Mouse (Mus musculus): ENCODE measurements around the gene Timp3. TPM values are rescaled to one million over a fixed set of nuclear protein-coding genes. Genes with fewer than 3 reads are reported as not detected.

Timp3 gene
- total RNA-seq, 1 experiment from 2014 or later = 0.12 TPM

- ATAC-seq (ENCODE audit: extremely low read depth, insufficient number of reproducible peaks, low FRiP score, poor library complexity, severe bottlenecking) = no peak
Measured at GRCm38 (mm10) chr10:86295454-86296098, 4.6 kb upstream of the Timp3 start.

DNA sequence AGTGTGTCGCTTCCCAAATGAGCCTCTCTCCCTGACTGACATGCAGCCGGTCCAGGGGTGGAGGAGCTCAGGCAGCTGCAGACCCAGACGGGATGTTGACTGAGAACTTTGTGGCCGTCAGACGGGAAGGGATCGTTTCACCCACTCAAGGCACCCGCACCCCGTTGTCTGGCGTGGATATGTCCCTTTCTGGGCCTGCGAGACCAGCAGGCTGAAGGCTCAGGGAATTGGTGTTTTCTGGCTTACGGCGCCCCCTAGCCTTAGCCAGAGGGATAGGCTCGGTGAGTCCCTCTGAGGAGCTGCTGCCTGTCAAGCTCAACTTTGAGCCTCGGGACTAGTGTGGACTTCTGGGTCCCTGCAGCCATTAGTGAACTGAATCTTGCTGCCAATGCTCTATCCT is 4.1 kb upstream of the Timp3 start:
- no peak for ATAC-seq (ENCODE audit: extremely low read depth, insufficient number of reproducible peaks, low FRiP score, poor library complexity, severe bottlenecking)

DNA sequence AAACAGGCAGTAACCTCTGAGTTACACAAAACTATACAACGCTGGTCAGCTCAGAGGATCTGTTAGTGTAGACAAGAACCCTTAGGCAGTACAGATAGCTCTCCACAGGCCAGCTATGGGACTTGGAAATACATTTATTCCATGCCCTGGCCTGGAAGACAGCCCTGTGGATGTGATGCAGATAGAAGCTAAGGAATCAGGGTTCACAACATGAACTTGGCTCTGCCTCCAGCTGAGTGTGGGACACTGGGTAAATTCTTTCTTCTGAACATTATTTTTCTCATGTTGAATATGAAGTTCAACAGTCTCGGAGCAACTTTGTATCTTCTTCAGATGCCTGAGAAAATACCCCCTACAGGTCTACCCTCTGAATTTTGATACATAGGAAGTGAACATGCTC is 2.9 kb upstream of the Timp3 start:
- no peak for ATAC-seq (ENCODE audit: extremely low read depth, insufficient number of reproducible peaks, low FRiP score, poor library complexity, severe bottlenecking)

GRCm38 (mm10) chr10:86298326-86298725 is 1.8 kb upstream of the Timp3 start:
- ATAC-seq (ENCODE audit: extremely low read depth, insufficient number of reproducible peaks, low FRiP score, poor library complexity, severe bottlenecking) = no peak

DNA sequence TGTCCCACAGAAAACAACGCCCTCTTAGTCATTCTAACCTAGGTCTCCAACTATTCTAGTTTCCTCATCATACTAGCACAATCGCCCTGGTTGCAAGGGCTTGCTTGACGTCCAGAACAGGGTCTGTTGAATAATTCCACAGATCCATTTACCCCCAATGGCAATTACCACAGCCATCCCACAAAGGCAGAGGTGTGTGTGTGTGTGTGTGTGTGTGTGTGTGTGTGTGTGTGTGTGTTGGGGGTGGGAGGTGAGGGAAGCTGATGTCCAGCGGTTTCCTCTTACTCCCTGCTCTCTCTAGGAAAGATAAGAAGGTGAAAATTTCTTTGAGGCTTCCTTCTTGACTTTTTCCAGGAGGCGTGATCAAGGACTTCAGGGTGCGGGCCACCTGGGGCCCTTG is 377 bp upstream of the Timp3 start:
- no peak for ATAC-seq (ENCODE audit: extremely low read depth, insufficient number of reproducible peaks, low FRiP score, poor library complexity, severe bottlenecking)

GRCm38 (mm10) chr10:86301117-86301490 is 932 bp downstream of the Timp3 start:
- ATAC-seq (ENCODE audit: extremely low read depth, insufficient number of reproducible peaks, low FRiP score, poor library complexity, severe bottlenecking) = no peak

DNA sequence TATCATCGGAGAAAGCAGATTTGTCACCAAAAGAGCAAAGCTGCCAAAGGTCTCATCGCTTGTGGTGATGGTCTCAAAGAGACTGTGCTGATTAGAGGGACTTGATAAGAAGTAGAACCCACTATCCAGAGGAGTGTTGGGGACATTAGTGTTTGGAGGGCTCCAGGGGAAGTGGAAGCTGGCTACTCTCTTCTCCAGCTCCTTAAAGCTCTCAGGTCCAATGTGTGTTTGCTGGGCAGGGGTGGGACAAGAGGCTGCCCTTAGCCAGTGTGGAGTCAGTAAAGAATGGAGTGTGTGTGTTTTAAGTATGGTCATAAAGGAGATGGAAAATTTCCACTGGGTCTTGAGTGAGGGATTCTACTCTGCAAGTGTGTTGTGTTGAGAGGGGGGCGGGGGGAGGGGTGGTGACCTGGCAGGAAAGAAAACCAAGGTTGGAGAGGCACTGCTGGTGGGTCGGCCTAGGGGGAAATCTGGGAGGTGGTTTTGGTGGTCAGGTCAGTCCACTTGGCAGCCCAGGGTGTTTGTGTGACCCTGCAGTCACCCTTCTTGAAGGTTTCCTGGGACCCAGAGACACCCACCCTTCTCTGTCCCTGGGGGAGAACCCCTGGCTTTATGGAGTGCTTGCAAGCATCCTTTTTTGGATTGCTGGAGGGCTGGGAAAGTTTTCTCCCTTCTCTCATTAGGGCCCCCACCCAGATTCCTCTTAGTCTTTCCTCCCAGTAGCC is 1.6 kb downstream of the Timp3 start:
- ATAC-seq (ENCODE audit: extremely low read depth, insufficient number of reproducible peaks, low FRiP score, poor library complexity, severe bottlenecking) = no peak

- no peak for ATAC-seq (ENCODE audit: extremely low read depth, insufficient number of reproducible peaks, low FRiP score, poor library complexity, severe bottlenecking)
Measured at GRCm38 (mm10) chr10:86302318-86302648, 2.1 kb downstream of the Timp3 start.

DNA sequence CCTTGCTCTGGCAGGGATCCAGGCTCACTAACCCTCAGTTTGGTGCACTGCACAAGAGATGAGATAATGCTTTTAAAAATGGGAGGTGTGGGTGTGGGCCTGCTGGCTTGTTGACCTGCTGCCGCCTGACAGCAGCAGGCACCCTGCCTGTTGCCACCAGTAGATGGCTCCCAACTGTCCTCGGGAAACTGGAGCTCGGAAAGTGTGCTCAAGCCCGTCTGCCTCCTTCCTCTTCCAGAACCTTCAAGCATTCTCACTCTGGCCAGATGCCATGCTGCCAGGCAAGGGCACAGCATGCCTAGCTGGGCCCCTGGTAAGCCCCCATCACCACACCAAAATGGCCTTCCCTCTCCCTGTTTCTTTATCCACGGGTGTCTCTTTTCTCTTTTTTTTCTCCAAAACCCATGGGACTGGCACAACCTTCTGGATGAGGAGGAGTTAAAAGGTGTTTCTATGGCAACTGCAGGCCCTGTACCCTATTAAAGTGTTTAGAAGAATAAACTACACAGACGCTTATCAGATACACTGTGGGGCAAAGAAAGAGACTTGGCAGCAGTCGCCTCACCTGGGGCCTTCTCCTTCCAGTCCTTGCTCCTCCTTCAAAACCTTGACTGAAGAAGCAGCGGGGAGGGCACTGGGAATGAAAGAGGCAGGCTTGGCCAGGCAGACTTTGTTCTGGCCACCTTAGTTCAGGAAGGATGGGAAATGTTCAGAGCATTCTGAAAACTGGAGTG is 2.8 kb downstream of the Timp3 start:
- ATAC-seq (ENCODE audit: extremely low read depth, insufficient number of reproducible peaks, low FRiP score, poor library complexity, severe bottlenecking) = no peak

DNA sequence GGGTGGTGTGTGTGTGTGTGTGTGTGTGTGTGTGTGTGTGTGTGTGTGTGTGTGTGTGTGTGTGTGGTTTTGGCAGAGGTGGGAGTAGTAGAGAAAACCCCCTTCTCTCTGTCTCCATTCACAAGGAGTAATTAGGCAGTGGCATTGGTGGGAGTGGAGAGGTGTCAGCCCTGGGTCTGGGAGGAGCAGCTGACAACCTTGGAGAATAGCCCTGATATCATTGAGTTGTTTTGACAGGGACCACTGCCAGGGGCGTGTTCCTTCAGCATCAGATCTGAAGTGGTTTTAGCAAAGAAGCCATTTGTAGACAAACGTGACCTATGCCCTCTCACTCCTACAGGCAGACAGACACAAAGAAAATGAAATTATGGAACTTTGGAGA is 3.3 kb downstream of the Timp3 start:
- no peak for ATAC-seq (ENCODE audit: extremely low read depth, insufficient number of reproducible peaks, low FRiP score, poor library complexity, severe bottlenecking)

- no peak for ATAC-seq (ENCODE audit: extremely low read depth, insufficient number of reproducible peaks, low FRiP score, poor library complexity, severe bottlenecking)
Measured at GRCm38 (mm10) chr10:86304583-86304982, 4.4 kb downstream of the Timp3 start.

GRCm38 (mm10) chr10:86307235-86307634 is 7.1 kb downstream of the Timp3 start:
- ATAC-seq (ENCODE audit: extremely low read depth, insufficient number of reproducible peaks, low FRiP score, poor library complexity, severe bottlenecking) = no peak

GRCm38 (mm10) chr10:86310527-86310926 is 10.4 kb downstream of the Timp3 start:
- ATAC-seq (ENCODE audit: extremely low read depth, insufficient number of reproducible peaks, low FRiP score, poor library complexity, severe bottlenecking) = no peak

- ATAC-seq (ENCODE audit: extremely low read depth, insufficient number of reproducible peaks, low FRiP score, poor library complexity, severe bottlenecking) = no peak
Measured at GRCm38 (mm10) chr10:86312976-86313375, 12.8 kb downstream of the Timp3 start.

- ATAC-seq (ENCODE audit: extremely low read depth, insufficient number of reproducible peaks, low FRiP score, poor library complexity, severe bottlenecking) = no peak
Measured at GRCm38 (mm10) chr10:86313448-86313847, 13.3 kb downstream of the Timp3 start.

DNA sequence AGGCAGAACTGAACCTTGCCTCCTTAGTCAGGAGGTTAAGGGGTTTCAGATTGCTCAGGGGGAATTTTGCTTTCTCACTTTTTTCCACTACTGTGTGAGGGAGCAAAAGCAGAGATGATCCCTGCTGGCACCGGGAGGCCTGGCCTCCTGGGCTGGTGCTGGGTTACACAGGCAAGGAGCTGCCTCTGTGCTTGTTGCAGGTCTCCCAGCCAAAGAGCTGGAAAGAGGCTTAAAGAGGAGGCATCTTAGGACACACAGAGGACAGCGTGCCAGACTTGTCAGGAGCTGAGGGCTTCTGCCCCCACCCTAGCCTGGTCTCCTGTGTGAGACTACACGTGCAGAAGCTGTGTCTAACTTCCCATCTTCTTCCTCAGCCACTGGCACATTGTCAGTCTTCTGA is 15.3 kb downstream of the Timp3 start:
- no peak for ATAC-seq (ENCODE audit: extremely low read depth, insufficient number of reproducible peaks, low FRiP score, poor library complexity, severe bottlenecking)

GRCm38 (mm10) chr10:86317633-86318032 is 17.5 kb downstream of the Timp3 start:
- no peak for ATAC-seq (ENCODE audit: extremely low read depth, insufficient number of reproducible peaks, low FRiP score, poor library complexity, severe bottlenecking)

DNA sequence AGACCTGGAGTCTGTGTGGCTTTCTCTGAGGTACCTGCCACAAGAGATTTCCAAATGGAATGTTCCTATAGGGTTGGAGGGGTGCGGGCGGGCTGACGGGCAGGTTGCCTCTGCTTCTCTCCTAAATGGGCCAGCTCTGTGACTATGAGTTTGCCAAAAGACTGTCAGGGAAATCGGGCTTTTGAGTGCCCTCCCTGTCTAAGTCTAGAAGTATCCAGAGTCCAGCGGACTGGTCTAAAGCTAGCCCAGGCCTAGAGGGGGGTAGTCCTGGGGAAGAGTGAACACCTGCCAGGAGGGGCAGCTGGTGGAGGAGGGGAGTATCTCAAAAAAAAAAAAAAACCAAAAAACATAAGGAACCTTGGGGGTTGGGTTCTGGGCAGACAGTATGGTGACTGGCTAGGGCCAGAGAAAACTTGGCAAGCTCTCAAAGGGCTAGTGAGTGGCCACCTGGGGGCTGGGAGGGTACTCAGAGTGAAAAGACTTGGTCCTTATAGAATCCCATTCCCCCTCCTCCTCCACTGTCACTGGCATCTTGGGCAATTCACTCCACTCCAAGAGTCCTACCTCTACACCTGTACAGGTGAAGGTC is 18.5 kb downstream of the Timp3 start:
- no peak for ATAC-seq (ENCODE audit: extremely low read depth, insufficient number of reproducible peaks, low FRiP score, poor library complexity, severe bottlenecking)

GRCm38 (mm10) chr10:86319526-86319925 is 19.4 kb downstream of the Timp3 start:
- ATAC-seq (ENCODE audit: extremely low read depth, insufficient number of reproducible peaks, low FRiP score, poor library complexity, severe bottlenecking) = no peak

DNA sequence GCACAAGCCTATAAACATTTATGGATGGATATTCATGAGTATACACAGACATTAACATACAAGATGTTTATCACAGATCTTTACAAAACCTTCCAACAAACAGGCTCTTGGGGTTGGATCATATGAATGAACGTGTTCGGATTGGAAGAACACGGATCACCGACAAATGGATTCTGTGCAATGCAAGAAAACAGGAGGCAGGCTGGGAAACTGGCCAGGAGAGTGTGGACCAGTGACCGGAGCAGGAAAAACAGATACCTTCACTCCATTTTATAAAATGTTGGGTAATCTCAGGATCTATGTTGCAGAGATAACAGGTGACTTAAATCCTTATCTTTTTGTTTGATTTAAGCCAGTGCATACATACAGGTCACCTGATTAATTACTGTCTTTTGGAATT is 20.0 kb downstream of the Timp3 start:
- no peak for ATAC-seq (ENCODE audit: extremely low read depth, insufficient number of reproducible peaks, low FRiP score, poor library complexity, severe bottlenecking)

Measured in neutrophil, adult 5-6 weeks (primary cell).